Mouse (Mus musculus) myocyte (in vitro differentiated cells): ENCODE measurements around the gene Serpina1b.
"Not testable (repeated sequence)": the region's sequence is repeated elsewhere in the genome, so short reads cannot be mapped to it uniquely, and the experiment has no call there.

Experiments used
- POLR2A ChIP-seq: IDR thresholded peaks from one replicate; pipeline ENCODE4 v1.6.1; 2011; ENCODE audit warnings: low read depth, mild to moderate bottlenecking, control low read depth, moderate library complexity; ENCODE audit not compliant: insufficient read length
- POLR2AphosphoS2 ChIP-seq: IDR thresholded peaks from one replicate; pipeline ENCODE4 v1.6.1; 2011; ENCODE audit warnings: low read depth, control low read depth; ENCODE audit not compliant: insufficient read length
- TCF12 ChIP-seq: IDR thresholded peaks from one replicate; pipeline ENCODE4 v1.6.1; 2011; ENCODE audit warnings: mild to moderate bottlenecking, control low read depth; ENCODE audit not compliant: poor library complexity, insufficient read depth, severe bottlenecking

DNA sequence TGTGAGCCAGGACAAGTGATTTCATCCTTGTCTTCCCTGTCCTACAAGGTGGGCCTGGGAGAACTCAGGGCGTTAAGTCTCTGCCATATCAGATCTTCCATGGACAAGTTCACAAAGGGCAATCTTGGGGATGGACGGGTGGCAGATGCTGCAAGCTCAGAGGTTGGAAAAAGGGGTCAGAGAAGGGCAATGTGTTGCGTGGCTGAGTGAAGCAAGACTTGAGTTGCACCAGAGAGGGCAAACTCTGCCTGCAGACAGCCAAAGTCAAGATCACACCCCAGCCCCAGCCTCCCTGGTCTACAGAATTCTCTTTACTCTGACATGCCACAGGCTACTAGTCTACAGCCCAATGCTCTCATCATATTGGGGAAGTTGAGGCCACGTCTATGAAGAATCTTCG, 6.3 kb downstream of the Serpina1b start:
- not testable (repeated sequence) for TF ChIP-seq POLR2AphosphoS2, TCF12, POLR2A
